Mouse (Mus musculus): ENCODE data around the gene Olfr419.

The Olfr419 gene

DNA sequence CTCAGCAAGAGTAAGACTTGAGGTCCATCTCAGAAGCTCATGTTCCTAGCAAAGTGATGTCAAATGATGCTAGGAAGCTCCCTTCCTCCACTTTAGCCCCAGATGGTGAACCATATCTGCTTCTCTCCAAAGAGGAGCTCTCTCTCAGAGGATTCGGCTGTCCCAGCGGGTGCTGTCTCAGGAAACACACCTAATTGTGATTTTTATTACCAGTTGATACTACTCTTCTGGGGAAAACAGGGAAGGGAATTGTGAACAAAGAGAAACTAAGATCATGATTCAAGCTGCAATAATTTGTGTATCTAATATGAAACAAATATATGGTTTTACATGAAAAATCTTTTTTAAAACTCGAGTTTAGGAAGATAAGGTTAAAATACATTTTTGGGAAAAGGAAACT, at the start of gene Olfr419:
TSS of gene Olfr419 (minus strand) at position 101 of the 400 bp plus-strand sequence.
- no peak for DNase-seq (ENCODE audit: low spot score)

DNA sequence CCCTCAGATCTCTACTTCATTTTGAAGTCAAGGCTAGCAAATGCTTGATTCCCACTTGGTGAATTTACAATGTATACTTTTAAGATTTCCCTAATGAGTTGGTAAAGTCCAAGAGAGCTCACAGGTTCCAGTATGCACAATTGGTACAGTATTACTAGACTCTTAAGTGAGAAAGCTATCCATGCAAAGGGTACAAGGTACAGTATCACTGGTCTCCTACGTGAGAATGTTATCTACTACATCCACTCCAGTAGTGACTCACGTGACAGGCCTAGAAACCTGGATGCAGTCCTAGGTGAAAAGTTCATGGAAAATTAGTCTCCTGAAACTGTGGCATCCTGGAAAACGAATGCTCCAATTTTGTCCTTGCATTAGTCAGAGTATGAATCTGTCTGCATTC, 18.8 kb upstream of the Olfr419 start:
- no peak for DNase-seq (ENCODE audit: low spot score)

DNA sequence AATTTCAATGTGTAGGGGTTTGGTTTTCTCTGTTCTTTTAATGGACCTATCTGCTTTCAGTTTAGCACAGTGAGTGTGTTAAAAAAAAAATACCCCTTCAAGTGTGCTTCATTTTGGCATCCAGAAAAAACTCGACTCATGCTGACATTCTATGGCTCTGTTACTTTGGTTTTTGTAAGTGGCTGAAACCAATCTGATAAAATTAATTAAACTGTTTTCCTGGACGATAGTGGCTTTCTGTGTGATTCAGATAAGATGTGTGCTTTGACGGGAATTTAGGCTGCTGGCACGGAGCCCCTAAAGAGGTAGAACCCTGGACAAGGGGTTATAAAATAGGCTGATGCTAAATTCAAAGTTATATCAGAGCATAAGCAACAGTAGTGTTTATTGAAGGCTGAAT, 17.3 kb upstream of the Olfr419 start:
- DNase-seq (ENCODE audit: low spot score): no peak

DNA sequence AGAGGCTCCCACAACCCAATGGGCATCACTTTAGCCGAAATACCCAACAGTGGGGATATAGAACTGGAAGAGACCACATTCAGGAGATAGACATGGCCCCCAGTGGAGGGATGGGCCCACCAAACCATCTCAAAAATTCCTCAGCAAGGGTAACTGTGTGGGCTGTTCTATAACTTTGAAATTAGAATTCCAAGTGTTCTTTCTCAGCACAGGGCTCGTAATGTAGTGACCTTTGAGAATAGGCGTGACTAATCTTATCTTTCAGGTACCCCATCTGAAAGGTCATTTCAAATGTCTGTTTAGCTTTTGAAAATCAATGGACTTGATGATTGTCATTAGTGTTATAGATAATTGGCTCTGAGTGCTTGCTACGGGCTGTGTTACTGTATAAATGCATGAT, 16.0 kb upstream of the Olfr419 start:
- no peak for DNase-seq (ENCODE audit: low spot score)

DNA sequence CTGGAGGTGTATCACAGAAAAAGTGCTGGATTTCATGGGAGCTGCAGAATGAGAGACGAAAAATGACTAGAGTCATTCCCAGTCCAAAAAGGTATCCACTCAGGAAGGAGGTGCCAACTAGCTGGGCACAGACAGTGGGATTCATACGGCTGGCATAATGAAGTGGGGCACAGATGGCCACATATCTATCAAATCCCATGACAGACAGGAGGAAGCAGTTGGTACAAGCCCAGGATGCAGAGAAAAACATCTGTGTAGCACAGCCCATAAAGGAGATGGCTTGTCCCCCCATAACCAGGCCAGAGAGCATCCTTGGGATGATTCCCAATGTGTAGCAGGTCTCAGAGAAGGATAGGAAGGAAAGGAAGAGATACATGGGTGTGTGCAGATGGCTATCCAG, 1.5 kb downstream of the Olfr419 start:
- no peak for DNase-seq (ENCODE audit: low spot score)

DNA sequence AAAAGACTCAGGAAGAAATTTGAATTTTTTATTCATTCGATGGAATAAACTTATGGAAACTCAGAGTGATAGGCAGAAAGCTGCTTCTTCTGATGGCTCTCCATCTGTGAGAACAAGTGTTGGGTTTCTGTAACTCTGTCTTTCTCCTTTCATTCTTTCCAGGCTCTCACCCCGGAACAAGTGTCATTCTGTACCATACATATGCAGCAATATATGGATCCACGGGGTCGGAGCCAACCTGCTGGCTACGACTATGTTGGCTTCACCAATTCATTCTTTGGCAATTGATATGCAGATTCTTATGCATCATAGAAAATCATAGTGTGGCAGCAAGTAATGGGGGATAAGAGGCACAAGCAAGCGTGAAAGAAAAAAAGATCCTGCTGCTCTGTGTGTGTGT, 4.7 kb downstream of the Olfr419 start:
- no peak for DNase-seq (ENCODE audit: low spot score)

DNA sequence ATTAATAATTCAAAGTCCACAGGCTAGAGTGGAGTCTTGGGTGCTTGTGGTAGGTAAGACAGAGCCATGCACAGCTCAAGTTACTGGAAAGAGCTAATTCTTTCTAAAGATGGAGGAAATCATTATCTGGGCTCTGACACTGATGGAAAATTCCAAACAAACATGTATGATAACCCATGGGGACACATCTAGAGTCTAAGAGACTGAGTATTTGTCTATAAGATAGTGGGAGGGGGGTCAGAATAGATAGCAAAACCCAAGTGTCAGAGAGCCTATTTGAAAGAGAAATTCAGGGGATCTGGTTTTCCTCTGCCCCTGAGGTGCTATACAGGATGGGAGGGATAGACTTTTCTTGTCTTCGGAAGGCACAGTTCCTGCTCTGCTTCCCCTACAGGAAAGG, 5.8 kb downstream of the Olfr419 start:
- DNase-seq (ENCODE audit: low spot score): no peak

DNA sequence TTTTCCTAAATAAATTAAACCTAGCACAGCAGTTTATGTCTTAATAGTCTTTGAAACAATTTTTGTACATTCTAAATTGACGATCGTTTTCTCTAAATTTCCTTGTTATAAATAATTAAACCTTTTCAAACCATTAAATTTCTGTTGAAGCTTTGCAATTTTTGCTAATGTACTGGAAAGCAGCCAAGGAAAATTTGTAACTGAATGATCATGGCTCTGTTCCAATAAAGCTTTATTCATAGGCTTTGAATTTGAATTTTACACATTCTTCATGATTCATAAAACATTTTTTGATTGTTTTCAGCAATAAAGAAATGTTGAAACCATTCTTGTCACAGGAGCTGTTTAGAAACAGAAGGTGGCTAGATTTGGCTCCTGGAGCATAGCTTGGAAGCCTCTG, 7.2 kb downstream of the Olfr419 start:
- no peak for DNase-seq (ENCODE audit: low spot score)

DNA sequence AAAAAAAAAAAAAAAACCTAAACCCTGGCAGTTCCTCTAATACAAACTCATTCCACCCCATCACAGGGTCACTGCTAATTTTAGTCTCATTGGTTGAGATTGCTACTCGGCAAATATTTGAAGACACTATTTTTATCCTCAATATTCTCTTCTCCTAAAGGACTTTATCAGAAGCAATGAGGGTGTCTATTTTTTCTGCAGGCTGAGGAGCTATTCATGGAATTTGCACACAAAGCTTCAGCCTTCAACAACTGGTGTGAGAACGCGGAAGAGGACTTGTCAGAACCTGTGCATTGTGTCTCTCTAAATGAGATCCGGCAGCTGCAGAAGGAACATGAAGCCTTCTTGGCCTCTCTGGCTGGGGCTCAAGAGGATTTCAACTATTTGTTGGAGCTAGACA, 11.9 kb downstream of the Olfr419 start:
- no peak for DNase-seq (ENCODE audit: low spot score)

DNA sequence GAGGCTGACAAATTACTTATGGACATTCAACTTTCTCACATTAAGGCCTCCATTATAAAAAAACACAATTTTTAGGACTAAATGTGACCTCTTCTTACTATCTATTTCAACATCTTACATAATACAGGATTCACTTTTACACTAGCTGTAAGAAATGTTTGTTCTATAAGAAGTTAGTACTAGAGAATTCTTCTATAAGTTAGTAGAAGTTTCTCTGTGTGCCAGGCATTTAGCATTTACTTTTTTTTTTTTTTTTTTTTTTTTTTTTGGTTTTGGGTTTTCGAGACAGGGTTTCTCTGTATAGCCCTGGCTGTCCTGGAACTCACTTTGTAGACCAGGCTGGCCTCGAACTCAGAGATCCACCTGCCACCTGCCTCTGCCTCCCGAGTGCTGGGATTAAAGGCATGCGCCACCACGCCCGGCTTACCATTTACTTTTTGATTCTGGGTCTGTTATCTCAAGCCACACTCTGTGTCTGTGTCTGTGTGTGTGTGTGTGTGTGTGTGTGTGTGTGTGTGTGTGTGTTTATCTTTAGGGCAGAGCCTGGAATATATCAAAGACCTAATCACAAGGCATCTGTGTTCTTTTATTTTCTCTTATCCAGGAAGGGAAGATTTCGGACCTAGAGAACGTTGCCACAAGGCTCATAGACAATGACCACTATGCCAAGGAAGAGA, 35.2 kb downstream of the Olfr419 start:
- DNase-seq (ENCODE audit: low spot score): no peak

DNA sequence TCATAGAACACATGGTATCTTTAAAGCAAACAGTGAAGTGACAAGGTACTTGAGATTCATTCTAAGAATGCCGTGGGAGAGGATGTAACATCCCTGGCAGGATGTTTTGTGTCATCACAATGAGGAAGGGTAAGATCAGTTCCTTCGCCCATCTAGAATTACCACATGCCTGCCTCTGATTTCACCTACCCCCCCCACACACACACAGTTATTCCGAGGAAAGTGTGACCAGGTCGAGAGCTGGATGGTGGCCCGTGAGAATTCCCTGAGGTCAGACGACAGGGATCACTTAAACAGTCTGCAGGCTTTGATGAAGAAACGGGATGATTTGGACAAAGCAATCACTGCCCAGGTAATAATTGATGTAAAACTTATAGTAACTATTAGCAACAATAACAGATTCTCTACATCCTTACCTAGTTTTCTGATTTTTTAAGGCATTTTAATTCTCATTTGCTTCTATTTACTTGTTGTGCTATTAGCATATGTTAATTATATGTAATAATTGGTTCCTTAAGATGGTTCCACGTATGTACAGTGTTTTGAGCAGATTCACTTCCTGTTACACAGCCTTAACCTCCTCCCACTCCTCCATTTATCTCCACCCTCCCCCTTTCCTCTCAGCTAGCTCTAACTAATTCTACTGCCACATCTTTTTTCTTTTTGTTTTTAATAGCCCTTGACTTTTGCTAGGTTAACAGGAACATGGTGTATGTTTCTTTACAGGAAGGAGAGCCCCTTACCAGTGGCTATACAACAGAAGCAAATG, 36.4 kb downstream of the Olfr419 start:
- DNase-seq (ENCODE audit: low spot score): no peak

DNA sequence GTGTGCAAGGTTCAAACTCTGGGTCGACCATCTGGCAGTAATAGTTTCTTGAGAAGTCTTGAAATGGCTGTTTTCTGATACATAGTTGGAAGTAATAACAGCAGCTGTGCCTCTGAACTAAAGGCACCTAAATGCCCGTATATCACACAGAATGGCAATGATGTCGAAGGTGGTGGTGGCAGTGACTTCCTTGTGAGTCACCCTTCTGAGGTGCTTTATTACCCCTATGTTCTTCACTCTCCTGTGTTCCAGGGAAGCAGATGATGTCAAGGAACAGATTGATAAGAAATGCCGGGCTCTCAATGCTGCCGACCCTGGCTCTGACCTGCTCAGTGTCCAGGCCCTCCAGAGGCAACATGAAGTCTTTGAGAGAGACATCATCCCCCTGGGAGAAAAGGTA, 39.6 kb downstream of the Olfr419 start:
- DNase-seq (ENCODE audit: low spot score): no peak

DNA sequence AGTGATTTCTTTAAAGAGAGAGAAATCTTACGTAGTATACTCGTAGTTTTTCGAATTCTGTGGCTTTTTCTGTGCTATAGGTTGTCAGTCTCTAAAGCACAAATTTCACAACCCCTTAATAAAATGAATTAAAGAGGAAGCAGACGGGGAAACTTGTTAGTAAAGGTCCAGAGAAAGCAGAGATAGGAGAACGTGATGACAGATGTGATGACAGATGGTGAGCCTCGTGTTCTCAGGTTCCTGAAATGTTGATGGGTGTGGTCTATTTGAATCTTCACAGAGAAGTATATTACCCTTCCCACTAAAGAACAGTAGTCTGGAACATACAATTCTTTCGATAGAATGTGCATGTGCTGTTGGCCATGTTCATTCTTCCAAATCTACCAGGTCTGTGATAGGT, 47.2 kb downstream of the Olfr419 start:
- no peak for DNase-seq (ENCODE audit: low spot score)
